Mouse (Mus musculus): ENCODE results near the gene Wdsub1. TPM values are rescaled to one million over a fixed set of nuclear protein-coding genes. Genes with fewer than 3 reads are reported as not detected.

Wdsub1 gene
- polyA plus RNA-seq, 1 experiment from 2014 or later = 8.2 TPM

- peak overlapping the region; percentile 84 for H3K4me3 ChIP-seq (ENCODE audit: low read depth, low read length)
- H3K9ac ChIP-seq (ENCODE audit: low read depth, low read length) = peak overlapping the region; percentile 80; the same call in 1 of the 2 replicates
- peaks cover 18% of the 10 kb centered on the region for H3K4me1 ChIP-seq (ENCODE audit: control insufficient read depth, low read depth, low read length)
- H3K36me3 ChIP-seq (ENCODE audit: control insufficient read depth, insufficient read depth) = no peaks in the 10 kb centered on the region
- peak overlapping the region; percentile 80 for H3K27ac ChIP-seq (ENCODE audit: low read length)
- no peaks in the 10 kb centered on the region for H3K9me3 ChIP-seq (replicated peaks; ENCODE audit: control insufficient read depth, low read length)
- WGBS (ENCODE audit: insufficient replicate concordance) = 25% methylated on average over 8 of the region's 8 CpGs
- peak; percentile 52 for ATAC-seq (ENCODE audit: low read depth)
- H3K4me2 ChIP-seq (ENCODE audit: low read depth, low read length) = peak overlapping the region; percentile 96
- H3K27me3 ChIP-seq (ENCODE audit: control insufficient read depth, insufficient read depth, low read depth, low read length) = no peaks in the 10 kb centered on the region
Observed at GRCm38 (mm10) chr2:59882742-59883281, 421 bp upstream of the Wdsub1 start.

GRCm38 (mm10) chr2:59881404-59881803, 987 bp downstream of the Wdsub1 start:
- no peaks in the 10 kb centered on the region for H3K27me3 ChIP-seq (ENCODE audit: control insufficient read depth, insufficient read depth, low read depth, low read length)
- H3K4me3 ChIP-seq (ENCODE audit: low read depth, low read length) = peak overlapping the region; percentile 84
- H3K4me1 ChIP-seq (ENCODE audit: control insufficient read depth, low read depth, low read length) = peaks cover 18% of the 10 kb centered on the region
- 15% methylated on average over 6 of the region's 6 CpGs for WGBS (ENCODE audit: insufficient replicate concordance)
- no peaks in the 10 kb centered on the region for H3K36me3 ChIP-seq (ENCODE audit: control insufficient read depth, insufficient read depth)
- ATAC-seq (ENCODE audit: low read depth) = no peak
- H3K27ac ChIP-seq (ENCODE audit: low read length) = no peak overlapping the region
- peak overlapping the region; percentile 96 for H3K4me2 ChIP-seq (ENCODE audit: low read depth, low read length)
- H3K9me3 ChIP-seq (replicated peaks; ENCODE audit: control insufficient read depth, low read length) = no peaks in the 10 kb centered on the region
- H3K9ac ChIP-seq (ENCODE audit: low read depth, low read length) = peak overlapping the region; percentile 80; the same call in 1 of the 2 replicates

GRCm38 (mm10) chr2:59878221-59878620, 4.2 kb downstream of the Wdsub1 start:
- Histone ChIP-seq H3K36me3 (ENCODE audit: control insufficient read depth, insufficient read depth) (no peaks in the 10 kb centered on the region), H3K9ac (ENCODE audit: low read depth, low read length) (no peak overlapping the region), H3K9me3 (replicated peaks; ENCODE audit: control insufficient read depth, low read length) (no peaks in the 10 kb centered on the region), H3K4me1 (ENCODE audit: control insufficient read depth, low read depth, low read length) (peaks cover 13% of the 10 kb centered on the region), H3K27me3 (ENCODE audit: control insufficient read depth, insufficient read depth, low read depth, low read length) (no peaks in the 10 kb centered on the region), H3K27ac (ENCODE audit: low read length) (no peak overlapping the region), H3K4me2 (ENCODE audit: low read depth, low read length) (no peak overlapping the region), H3K4me3 (ENCODE audit: low read depth, low read length) (no peak overlapping the region)
- WGBS (ENCODE audit: insufficient replicate concordance) = 84% methylated on average over 19 of the region's 19 CpGs
- no peak for ATAC-seq (ENCODE audit: low read depth)

GRCm38 (mm10) chr2:59877335-59877734, 5.1 kb downstream of the Wdsub1 start:
- ATAC-seq (ENCODE audit: low read depth) = no peak
- 72% methylated on average over 4 of the region's 4 CpGs for WGBS (ENCODE audit: insufficient replicate concordance)
- peaks cover 8% of the 10 kb centered on the region for H3K4me1 ChIP-seq (ENCODE audit: control insufficient read depth, low read depth, low read length)

GRCm38 (mm10) chr2:59876482-59876881, 5.9 kb downstream of the Wdsub1 start:
- no peak overlapping the region for H3K9ac ChIP-seq (ENCODE audit: low read depth, low read length)
- no peaks in the 10 kb centered on the region for H3K27me3 ChIP-seq (ENCODE audit: control insufficient read depth, insufficient read depth, low read depth, low read length)
- H3K27ac ChIP-seq (ENCODE audit: low read length) = no peak overlapping the region
- H3K4me3 ChIP-seq (ENCODE audit: low read depth, low read length) = no peak overlapping the region
- H3K9me3 ChIP-seq (replicated peaks; ENCODE audit: control insufficient read depth, low read length) = no peaks in the 10 kb centered on the region
- no peak overlapping the region for H3K4me2 ChIP-seq (ENCODE audit: low read depth, low read length)
- no peaks in the 10 kb centered on the region for H3K36me3 ChIP-seq (ENCODE audit: control insufficient read depth, insufficient read depth)
- peaks cover 2% of the 10 kb centered on the region for H3K4me1 ChIP-seq (ENCODE audit: control insufficient read depth, low read depth, low read length)
- no peak for ATAC-seq (ENCODE audit: low read depth)
- WGBS (ENCODE audit: insufficient replicate concordance) = 87% methylated on average over 15 of the region's 15 CpGs

More at GRCm38 (mm10) chr2:59877335-59877734, 5.1 kb downstream of the Wdsub1 start:
- Histone ChIP-seq H3K9me3 (replicated peaks; ENCODE audit: control insufficient read depth, low read length) (no peaks in the 10 kb centered on the region), H3K27me3 (ENCODE audit: control insufficient read depth, insufficient read depth, low read depth, low read length) (no peaks in the 10 kb centered on the region), H3K4me2 (ENCODE audit: low read depth, low read length) (no peak overlapping the region), H3K36me3 (ENCODE audit: control insufficient read depth, insufficient read depth) (no peaks in the 10 kb centered on the region), H3K27ac (ENCODE audit: low read length) (no peak overlapping the region), H3K4me3 (ENCODE audit: low read depth, low read length) (no peak overlapping the region), H3K9ac (ENCODE audit: low read depth, low read length) (no peak overlapping the region)

GRCm38 (mm10) chr2:59870526-59870925, 11.9 kb downstream of the Wdsub1 start:
- H3K4me2 ChIP-seq (ENCODE audit: low read depth, low read length) = no peak overlapping the region
- ATAC-seq (ENCODE audit: low read depth) = no peak
- WGBS (ENCODE audit: insufficient replicate concordance) = 75% methylated on average over 6 of the region's 6 CpGs
- no peak overlapping the region for H3K27ac ChIP-seq (ENCODE audit: low read length)
- no peak overlapping the region for H3K9ac ChIP-seq (ENCODE audit: low read depth, low read length)
- no peaks in the 10 kb centered on the region for H3K27me3 ChIP-seq (ENCODE audit: control insufficient read depth, insufficient read depth, low read depth, low read length)
- H3K9me3 ChIP-seq (replicated peaks; ENCODE audit: control insufficient read depth, low read length) = no peaks in the 10 kb centered on the region
- no peaks in the 10 kb centered on the region; the same call in 1 of the 2 replicates for H3K4me1 ChIP-seq (ENCODE audit: control insufficient read depth, low read depth, low read length)
- no peaks in the 10 kb centered on the region for H3K36me3 ChIP-seq (ENCODE audit: control insufficient read depth, insufficient read depth)
- H3K4me3 ChIP-seq (ENCODE audit: low read depth, low read length) = no peak overlapping the region

GRCm38 (mm10) chr2:59862618-59863017, 19.8 kb downstream of the Wdsub1 start:
- Histone ChIP-seq H3K27ac (ENCODE audit: low read length) (no peak overlapping the region), H3K4me3 (ENCODE audit: low read depth, low read length) (no peak overlapping the region), H3K9me3 (replicated peaks; ENCODE audit: control insufficient read depth, low read length) (no peaks in the 10 kb centered on the region), H3K4me1 (ENCODE audit: control insufficient read depth, low read depth, low read length) (no peaks in the 10 kb centered on the region), H3K36me3 (ENCODE audit: control insufficient read depth, insufficient read depth) (no peaks in the 10 kb centered on the region), H3K9ac (ENCODE audit: low read depth, low read length) (no peak overlapping the region), H3K27me3 (ENCODE audit: control insufficient read depth, insufficient read depth, low read depth, low read length) (no peaks in the 10 kb centered on the region), H3K4me2 (ENCODE audit: low read depth, low read length) (no peak overlapping the region)
- WGBS (ENCODE audit: insufficient replicate concordance) = 75% methylated on average over 6 of the region's 6 CpGs
- no peak for ATAC-seq (ENCODE audit: low read depth)

GRCm38 (mm10) chr2:59854363-59854762, 28.0 kb downstream of the Wdsub1 start:
- Histone ChIP-seq H3K4me3 (ENCODE audit: low read depth, low read length) (no peak overlapping the region), H3K4me1 (ENCODE audit: control insufficient read depth, low read depth, low read length) (no peaks in the 10 kb centered on the region), H3K9me3 (replicated peaks; ENCODE audit: control insufficient read depth, low read length) (no peaks in the 10 kb centered on the region), H3K36me3 (ENCODE audit: control insufficient read depth, insufficient read depth) (no peaks in the 10 kb centered on the region), H3K9ac (ENCODE audit: low read depth, low read length) (no peak overlapping the region), H3K27me3 (ENCODE audit: control insufficient read depth, insufficient read depth, low read depth, low read length) (no peaks in the 10 kb centered on the region), H3K27ac (ENCODE audit: low read length) (no peak overlapping the region), H3K4me2 (ENCODE audit: low read depth, low read length) (no peak overlapping the region)
- 76% methylated on average over 9 of the region's 9 CpGs for WGBS (ENCODE audit: insufficient replicate concordance)
- no peak for ATAC-seq (ENCODE audit: low read depth)

GRCm38 (mm10) chr2:59853543-59853942, 28.8 kb downstream of the Wdsub1 start:
- no peaks in the 10 kb centered on the region for H3K36me3 ChIP-seq (ENCODE audit: control insufficient read depth, insufficient read depth)
- H3K27ac ChIP-seq (ENCODE audit: low read length) = no peak overlapping the region
- H3K9me3 ChIP-seq (replicated peaks; ENCODE audit: control insufficient read depth, low read length) = no peaks in the 10 kb centered on the region
- H3K4me1 ChIP-seq (ENCODE audit: control insufficient read depth, low read depth, low read length) = no peaks in the 10 kb centered on the region
- H3K27me3 ChIP-seq (ENCODE audit: control insufficient read depth, insufficient read depth, low read depth, low read length) = no peaks in the 10 kb centered on the region
- WGBS (ENCODE audit: insufficient replicate concordance) = 77% methylated on average over 10 of the region's 10 CpGs
- no peak overlapping the region for H3K4me3 ChIP-seq (ENCODE audit: low read depth, low read length)
- no peak overlapping the region for H3K4me2 ChIP-seq (ENCODE audit: low read depth, low read length)
- ATAC-seq (ENCODE audit: low read depth) = no peak
- H3K9ac ChIP-seq (ENCODE audit: low read depth, low read length) = no peak overlapping the region

All from liver, embryonic 16.5 days (tissue).